Mouse (Mus musculus) heart, postnatal 0 days (tissue): ENCODE data around the gene Tada3. TPM values are rescaled to one million over a fixed set of nuclear protein-coding genes. Genes with fewer than 3 reads are reported as not detected.

Source experiments
- ATAC-seq: fragments of 200-750 bp; cut with Nextera tagmentation; 2 replicates; pipeline ENCODE4 v1.8.0; 2017; ENCODE audit warnings: low read depth, moderate number of reproducible peaks, moderate library complexity; ENCODE audit not compliant: insufficient read depth
- DNase-seq: peaks from one replicate; pipeline ENCODE4 v3.0.0-alpha.2; 2016; ENCODE audit warnings: low spot score
- H3K27ac ChIP-seq: fragments of 300-500 bp; sonication (generic); 2 replicates; pipeline ENCODE4 v1.5.1; 2014; ENCODE audit warnings: low read depth, mild to moderate bottlenecking
- H3K27me3 ChIP-seq: fragments of 300-500 bp; sonication (generic); 2 replicates; pipeline ENCODE4 v1.6.1; 2014; ENCODE audit warnings: low read length, mixed read lengths; ENCODE audit not compliant: control insufficient read depth, insufficient read depth
- H3K36me3 ChIP-seq: fragments of 300-500 bp; sonication (generic); replicated peaks from 2 replicates; pipeline ENCODE4 v1.6.1; 2014; ENCODE audit warnings: low read length, mixed read lengths; ENCODE audit not compliant: control insufficient read depth, insufficient read depth
- H3K4me1 ChIP-seq: fragments of 300-500 bp; sonication (generic); 2 replicates; pipeline ENCODE4 v1.6.1; 2014; ENCODE audit warnings: antibody characterized with exemption; ENCODE audit not compliant: control insufficient read depth, insufficient read depth
- H3K4me2 ChIP-seq: fragments of 300-500 bp; sonication (generic); 2 replicates; pipeline ENCODE4 v1.6.1; 2014; ENCODE audit warnings: low read depth, mild to moderate bottlenecking, low read length, moderate library complexity
- H3K4me3 ChIP-seq: fragments of 300-500 bp; sonication (generic); 2 replicates; pipeline ENCODE4 v1.5.1; 2014; ENCODE audit warnings: low read depth, low read length
- H3K9ac ChIP-seq: fragments of 300-500 bp; sonication (generic); replicated peaks from 2 replicates; pipeline ENCODE4 v1.6.1; 2014; ENCODE audit warnings: low read depth, low read length, mixed read lengths
- H3K9me3 ChIP-seq: fragments of 300-500 bp; sonication (generic); replicated peaks from 2 replicates; pipeline ENCODE4 v1.6.1; 2016; ENCODE audit warnings: low read length; ENCODE audit not compliant: control insufficient read depth
- CTCF ChIP-seq: IDR thresholded peaks from 2 replicates; pipeline ENCODE4 v1.5.1; 2016; ENCODE audit warnings: antibody characterized with exemption, control low read depth, low read depth
- EP300 ChIP-seq: IDR thresholded peaks from 2 replicates; pipeline ENCODE4 v1.6.1; 2016; ENCODE audit warnings: antibody characterized with exemption, low read depth
- WGBS: fragments of 180-500 bp; shearing (Covaris S2); extraction: QIAGEN DNeasy Blood & Tissue Kit; methylation state at CpG from one replicate; pipeline ENCODE4 v1.1.7; 2014; 5-methylcytosine and 5-hydroxymethylcytosine counted together
- polyA plus RNA-seq: library from polyadenylated mRNA; unstranded; fragments of >200 nt; fragmentation: Nextera tagmentation; extraction: Ambion mirVana; gene quantifications from 2 replicates; pipeline ENCODE4 v1.2.1, GENCODE M21; 2015
- total RNA-seq: library from RNA; depleted of rRNA; stranded (reverse); fragments of >200 nt; gene quantifications from 2 replicates; pipeline ENCODE4 v1.2.3, GENCODE M21; 2014; ENCODE audit warnings: low replicate concordance; rRNA removed

The Tada3 gene
- total RNA-seq (11.6 and 45.1 TPM in 2 replicates), polyA plus RNA-seq (28.9 and 30.2 TPM in 2 replicates)

GRCm38 (mm10) chr6:113377496-113378385, at the start of gene Tada3, which contains the start of gene Arpc4:
Tada3 (minus strand) TSS chr6:113377883.
Arpc4 (plus strand) TSS chr6:113378115.
- Histone ChIP-seq H3K4me3 (peak within 1 kb of the TSS; percentile 94), H3K36me3 (peaks cover 56% of the 10 kb centered on the region), H3K9me3 (no peaks in the 10 kb centered on the region), H3K27ac (peak within 1 kb of the TSS; percentile 97), H3K27me3 (no peaks in the 10 kb centered on the region), H3K4me2 (peak within 1 kb of the TSS; percentile 94), H3K4me1 (peaks cover 14% of the 10 kb centered on the region), H3K9ac (peak within 1 kb of the TSS; percentile 91)
- under 1% methylated on average over 61 of the region's 61 CpGs for WGBS
- peak; percentile 95 for ATAC-seq
- no peak for TF ChIP-seq CTCF
- TF ChIP-seq EP300 = no peak; the same call in 1 of the 2 replicates
- peak; percentile 98 for DNase-seq

DNA sequence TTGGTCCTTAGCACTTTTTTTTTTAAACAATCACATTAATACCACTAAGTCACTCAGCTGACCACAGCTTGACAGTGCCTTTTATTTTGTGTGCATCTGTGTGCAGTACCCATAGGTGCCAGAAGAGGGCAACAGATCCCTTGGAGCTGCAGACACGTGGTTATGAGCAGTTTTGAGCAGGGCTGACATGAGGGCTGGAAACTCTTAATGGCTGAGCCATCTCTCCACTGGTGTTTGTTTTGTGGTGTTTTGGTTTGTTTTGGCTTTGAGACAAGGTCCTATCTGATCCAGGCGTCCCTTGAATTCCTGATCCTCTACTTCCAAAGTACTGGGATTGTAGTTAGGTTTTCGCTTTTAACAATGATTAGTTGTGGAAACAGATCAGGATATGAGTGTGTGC, 49.7 kb upstream of the Tada3 start:
- H3K4me2 ChIP-seq = no peak overlapping the region
- peak; percentile 58 for TF ChIP-seq CTCF
- TF ChIP-seq EP300 = no peak
- whole genome bisulfite sequencing = 56% methylated on average over 3 of the region's 3 CpGs
- no peaks in the 10 kb centered on the region for H3K4me1 ChIP-seq
- ATAC-seq (no peak), DNase-seq (peak; percentile 45)
- no peak overlapping the region for H3K9ac ChIP-seq
- H3K36me3 ChIP-seq = no peaks in the 10 kb centered on the region
- no peaks in the 10 kb centered on the region for H3K27me3 ChIP-seq
- H3K4me3 ChIP-seq = no peak overlapping the region
- no peaks in the 10 kb centered on the region for H3K9me3 ChIP-seq
- no peak overlapping the region for H3K27ac ChIP-seq

DNA sequence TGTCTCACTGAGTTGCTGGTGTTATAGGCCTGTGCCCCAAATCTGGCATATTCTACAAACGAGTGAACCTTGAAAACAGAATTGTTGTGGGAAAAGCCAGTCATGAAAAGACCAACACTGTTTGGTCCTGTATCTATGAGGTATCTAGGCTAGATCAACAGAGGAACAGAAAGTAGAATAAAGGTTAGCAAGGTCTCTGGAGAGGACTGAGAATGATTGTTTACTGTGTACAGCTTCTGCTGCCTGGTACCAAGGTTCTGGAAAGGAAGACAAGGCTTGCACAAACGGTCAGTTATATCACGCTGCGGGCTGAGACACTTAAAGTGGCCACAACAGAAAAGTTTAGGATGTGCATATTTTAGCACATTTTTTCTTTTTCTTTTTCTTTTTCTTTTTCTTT, 49.0 kb upstream of the Tada3 start:
- no peak for DNase-seq
- ATAC-seq = no peak
- Histone ChIP-seq H3K9me3 (no peaks in the 10 kb centered on the region), H3K4me3 (no peak overlapping the region), H3K4me1 (no peaks in the 10 kb centered on the region), H3K27me3 (no peaks in the 10 kb centered on the region), H3K27ac (no peak overlapping the region), H3K9ac (no peak overlapping the region), H3K36me3 (no peaks in the 10 kb centered on the region), H3K4me2 (no peak overlapping the region)
- 89% methylated on average over 4 of the region's 4 CpGs for WGBS
- TF ChIP-seq CTCF = no peak
- no peak for TF ChIP-seq EP300

- H3K27ac ChIP-seq = no peak overlapping the region
- H3K9ac ChIP-seq = no peak overlapping the region
- H3K4me3 ChIP-seq = no peak overlapping the region
- no peaks in the 10 kb centered on the region for H3K27me3 ChIP-seq
- 69% methylated on average over 7 of the region's 7 CpGs for WGBS
- no peak for DNase-seq
- H3K4me1 ChIP-seq = 0 out of 2 replicates have a peak, but pooled peaks cover 3% of the 10 kb centered on the region
- H3K4me2 ChIP-seq = no peak overlapping the region
- H3K36me3 ChIP-seq = no peaks in the 10 kb centered on the region
- no peak for ATAC-seq
- TF ChIP-seq EP300 (no peak), CTCF (no peak)
- H3K9me3 ChIP-seq = no peaks in the 10 kb centered on the region
Measured at GRCm38 (mm10) chr6:113424187-113424586, 46.5 kb upstream of the Tada3 start.

GRCm38 (mm10) chr6:113423000-113423399, 45.3 kb upstream of the Tada3 start:
- Histone ChIP-seq H3K9ac (no peak overlapping the region), H3K4me1 (peaks cover 9% of the 10 kb centered on the region; the same call in 1 of the 2 replicates), H3K4me3 (no peak overlapping the region), H3K27me3 (no peaks in the 10 kb centered on the region), H3K4me2 (no peak overlapping the region), H3K9me3 (no peaks in the 10 kb centered on the region), H3K27ac (no peak overlapping the region), H3K36me3 (no peaks in the 10 kb centered on the region)
- ATAC-seq (no peak), DNase-seq (no peak)
- TF ChIP-seq EP300 (no peak), CTCF (no peak)
- 41% methylated on average over 4 of the region's 4 CpGs for WGBS
